Mouse (Mus musculus) adrenal gland, adult 2 months (tissue): Measurements from ENCODE around the gene Il4. TPM values are rescaled to one million over a fixed set of nuclear protein-coding genes. Genes with fewer than 3 reads are reported as not detected.

Experiments
- DNase-seq: peaks from one replicate; pipeline ENCODE4 v3.0.0; 2021
- polyA plus RNA-seq: library from polyadenylated mRNA; depleted of rRNA; stranded (reverse); fragments of >200 nt; gene quantifications from 2 replicates; pipeline ENCODE4 v1.2.3, GENCODE M21; 2012
- total RNA-seq, 2 experiments: library from RNA; stranded (reverse); gene quantifications; 2 replicates each; pipeline ENCODE4 v1.2.3; 2021

Gene Il4
- total and polyA plus RNA-seq, 3 experiments: not detected

DNA sequence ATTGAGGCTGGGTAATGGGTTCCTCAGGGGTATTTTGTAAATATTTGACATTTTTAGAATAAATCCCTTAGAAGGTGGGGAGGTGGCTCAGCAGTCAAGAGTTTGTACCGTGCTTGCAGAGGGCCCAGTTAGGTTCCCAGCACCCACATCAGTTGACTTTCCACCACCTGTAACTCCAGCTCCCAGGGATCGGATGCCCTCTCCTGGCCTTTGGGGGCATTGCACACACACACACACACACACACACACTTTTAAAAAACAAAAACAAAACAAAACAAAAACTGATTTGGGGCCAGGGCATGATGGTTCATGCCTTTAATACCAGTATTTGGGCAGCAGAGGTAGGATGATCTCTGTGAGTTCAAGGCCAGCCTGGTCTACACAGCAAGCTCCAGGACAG is 5.7 kb upstream of the Il4 start:
- no peak for DNase-seq

DNA sequence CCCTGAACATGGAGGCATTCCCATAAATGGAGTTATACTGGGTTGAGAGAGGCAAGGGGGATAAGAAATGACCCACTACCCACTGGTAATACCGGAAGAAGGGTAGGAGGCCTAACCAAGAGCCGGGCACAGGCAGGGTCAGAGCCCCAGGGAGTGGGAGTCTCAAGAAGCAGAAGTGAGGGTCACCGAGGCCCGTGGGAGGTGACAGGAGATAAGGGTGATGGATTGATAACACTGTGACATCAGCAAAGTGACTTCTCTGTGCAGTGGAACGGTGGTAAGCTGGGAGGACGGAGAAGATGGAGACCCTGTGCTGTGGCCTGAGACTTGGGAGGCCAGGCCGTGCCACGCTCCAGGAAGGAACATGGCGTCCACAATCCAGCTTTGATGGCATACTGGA is 5.1 kb upstream of the Il4 start:
- DNase-seq: no peak

DNA sequence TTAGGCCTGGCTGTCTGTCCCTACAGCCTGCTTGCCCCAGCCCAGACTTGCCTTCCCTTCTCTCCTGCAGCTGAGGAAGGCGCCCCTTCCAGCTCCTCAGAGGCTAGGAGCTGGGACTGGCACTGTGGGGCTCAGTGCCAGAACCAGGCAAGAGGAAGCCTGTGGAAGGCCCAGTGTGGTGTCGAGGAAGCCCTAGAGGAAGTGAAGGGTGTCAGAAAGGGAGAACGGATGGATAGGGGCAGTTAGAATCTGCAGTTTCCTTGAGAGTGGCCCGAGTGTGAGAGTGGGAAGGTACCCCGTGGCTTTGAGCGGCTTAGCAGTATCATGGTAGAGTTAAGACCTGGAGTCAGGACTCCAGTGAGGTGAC is 4.0 kb upstream of the Il4 start:
- no peak for DNase-seq

GRCm38 (mm10) chr11:53621582-53622439 is 3.3 kb upstream of the Il4 start:
- no peak for DNase-seq

DNA sequence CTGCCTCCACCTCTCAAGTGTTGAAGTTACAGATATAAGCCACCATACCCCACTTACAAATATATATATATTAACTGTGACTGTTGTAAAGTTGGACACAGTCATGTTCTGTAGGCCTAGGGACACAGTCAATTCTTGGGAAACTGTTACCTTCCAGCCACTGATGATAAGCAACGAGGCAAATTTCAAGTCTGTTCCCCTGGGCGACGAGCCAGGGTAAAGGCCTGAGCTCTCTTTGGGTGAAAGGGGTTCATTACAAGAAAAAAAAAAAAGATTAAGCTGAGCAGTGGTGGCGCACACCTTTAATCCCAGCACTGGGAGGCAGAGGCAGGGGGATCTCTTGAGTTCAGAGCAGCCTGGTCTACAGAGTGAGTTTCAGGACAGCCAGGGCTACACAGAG is 1.6 kb upstream of the Il4 start:
- no peak for DNase-seq

GRCm38 (mm10) chr11:53619428-53619827 is 959 bp upstream of the Il4 start:
- DNase-seq: no peak

DNA sequence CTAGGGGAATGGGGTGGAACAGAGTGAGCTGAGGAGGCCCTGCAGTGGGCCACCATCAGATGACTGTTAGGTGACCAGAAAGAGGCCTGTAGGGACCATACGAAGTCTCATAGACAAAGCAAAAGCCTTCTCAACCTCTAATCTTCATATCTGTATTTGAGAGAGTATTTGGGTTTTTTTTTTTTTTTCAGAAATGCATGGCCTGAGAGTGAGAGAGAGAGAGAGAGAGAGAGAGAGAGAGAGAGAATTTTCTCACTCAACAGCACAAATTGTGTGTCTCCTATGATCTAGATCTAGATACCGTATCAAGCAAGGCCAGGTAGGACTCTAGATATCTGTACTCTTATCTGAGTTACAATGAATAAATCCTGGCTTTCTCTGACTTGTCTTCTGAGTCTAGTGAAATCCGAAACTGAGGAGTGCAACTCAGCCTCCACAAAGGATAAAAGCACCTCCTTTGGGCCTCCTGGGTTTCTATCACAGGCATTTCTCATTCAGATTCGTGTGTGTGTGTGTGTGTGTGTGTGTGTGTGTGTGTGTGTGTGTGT is 833 bp downstream of the Il4 start:
- DNase-seq: no peak

GRCm38 (mm10) chr11:53616748-53617558 is 1.5 kb downstream of the Il4 start:
- no peak for DNase-seq

DNA sequence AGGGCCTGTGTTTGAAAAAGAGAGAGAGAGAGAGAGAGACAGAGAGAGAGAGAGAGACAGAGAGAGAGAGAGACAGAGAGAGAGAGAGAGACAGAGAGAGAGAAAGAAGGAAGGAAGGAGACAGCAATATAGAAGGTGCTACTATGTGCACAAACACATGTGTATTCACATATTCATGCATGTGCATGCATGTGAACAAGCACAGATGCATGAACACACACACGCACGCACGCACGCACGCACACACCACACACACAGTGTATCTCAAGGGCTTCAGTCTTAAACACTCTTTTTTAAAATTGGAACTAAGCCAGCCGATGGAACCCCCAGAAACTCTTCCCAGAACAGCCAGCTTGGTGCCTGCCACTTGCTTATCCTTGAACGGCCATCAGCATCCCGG is 2.9 kb downstream of the Il4 start:
- no peak for DNase-seq

DNA sequence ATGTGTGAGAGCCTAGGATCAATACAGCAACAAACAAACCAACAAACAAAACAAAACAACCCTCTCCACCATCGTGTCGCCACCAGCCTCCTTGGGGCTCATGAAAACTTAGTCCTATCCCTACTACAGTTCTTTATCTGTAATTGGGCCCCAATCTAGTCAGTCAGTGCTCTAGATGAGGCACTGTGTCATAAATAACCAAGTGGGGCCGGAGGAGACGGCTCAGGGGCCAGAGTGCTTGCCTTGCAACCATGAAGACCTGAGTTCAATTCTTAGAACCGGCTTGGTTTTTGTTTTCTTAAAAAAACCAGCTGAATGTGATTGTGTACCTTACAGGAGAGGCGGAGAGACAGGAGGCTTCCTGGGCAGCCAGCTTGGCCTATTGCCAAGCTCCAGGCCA is 3.3 kb downstream of the Il4 start:
- DNase-seq: no peak

DNA sequence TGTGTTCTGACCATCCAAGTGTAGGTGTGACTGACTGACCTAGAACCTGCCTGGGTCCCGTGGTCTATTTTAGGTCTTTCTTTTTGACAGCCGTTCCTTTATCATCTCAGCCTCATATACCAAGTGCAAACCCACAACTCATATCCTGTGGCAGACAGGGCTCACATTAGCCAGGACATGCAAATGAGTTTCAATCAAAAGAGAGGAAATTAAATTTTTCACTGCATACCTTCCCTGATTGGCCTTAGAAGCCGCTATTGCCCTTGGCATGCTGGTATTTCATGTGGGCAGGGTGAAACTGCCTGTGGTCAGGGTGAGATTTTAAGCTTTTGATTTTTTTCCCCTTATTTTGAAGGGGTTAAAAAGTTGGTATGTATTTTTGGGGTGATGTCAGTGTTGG is 8.8 kb downstream of the Il4 start:
- DNase-seq: no peak

GRCm38 (mm10) chr11:53609231-53609630 is 9.2 kb downstream of the Il4 start:
- DNase-seq: no peak

- no peak for DNase-seq
These were observed 12.9 kb downstream of the Il4 start for GRCm38 (mm10) chr11:53605609-53606008.

- no peak for DNase-seq
These were observed 13.5 kb downstream of the Il4 start for GRCm38 (mm10) chr11:53604983-53605382.

DNA sequence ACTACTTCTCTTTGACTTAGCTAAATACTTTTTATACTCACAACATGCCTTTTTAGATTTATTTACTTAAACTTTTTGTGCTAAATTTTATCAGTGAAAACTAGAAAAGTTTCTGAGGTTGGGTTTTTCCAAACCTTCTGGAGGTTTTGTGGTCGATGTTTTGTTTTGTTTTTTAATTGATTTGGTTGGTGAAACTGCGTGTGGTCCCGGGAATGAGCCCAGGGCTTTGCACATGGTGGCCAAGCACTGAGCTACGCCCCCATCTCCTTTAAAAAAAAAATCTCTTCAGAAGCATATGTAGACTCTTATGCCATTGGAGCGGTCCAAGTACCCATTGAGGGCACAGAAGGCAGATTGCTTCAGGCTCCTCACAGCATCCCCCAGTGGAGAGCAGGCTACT is 27.4 kb downstream of the Il4 start:
- DNase-seq: no peak

DNA sequence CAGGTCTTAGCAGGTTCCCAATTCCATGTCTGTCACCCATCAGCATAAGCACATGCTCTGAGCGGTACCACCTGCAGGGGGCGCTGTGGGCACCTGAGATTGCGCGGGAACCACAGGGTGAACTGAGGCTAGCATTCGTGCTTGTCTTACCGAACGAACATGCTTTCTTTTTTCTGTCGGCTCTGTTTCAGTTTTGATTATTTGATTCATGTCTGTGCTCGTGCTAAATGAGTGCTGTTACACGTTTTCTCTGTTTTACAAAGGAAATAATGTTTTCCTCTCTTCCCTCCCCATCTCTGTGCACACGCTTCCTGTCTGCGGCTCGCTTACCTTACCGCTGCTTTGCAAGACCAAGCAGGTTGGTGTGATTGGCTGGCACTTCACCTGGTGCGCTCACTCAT is 28.1 kb downstream of the Il4 start:
- DNase-seq: peak; percentile 13

- DNase-seq: no peak
These were observed 30.2 kb downstream of the Il4 start for GRCm38 (mm10) chr11:53588279-53588678.

- DNase-seq: peak; percentile 6
These were observed 33.0 kb downstream of the Il4 start for GRCm38 (mm10) chr11:53585510-53585909.

- no peak for DNase-seq
These were observed 33.6 kb downstream of the Il4 start for GRCm38 (mm10) chr11:53584849-53585248.

DNA sequence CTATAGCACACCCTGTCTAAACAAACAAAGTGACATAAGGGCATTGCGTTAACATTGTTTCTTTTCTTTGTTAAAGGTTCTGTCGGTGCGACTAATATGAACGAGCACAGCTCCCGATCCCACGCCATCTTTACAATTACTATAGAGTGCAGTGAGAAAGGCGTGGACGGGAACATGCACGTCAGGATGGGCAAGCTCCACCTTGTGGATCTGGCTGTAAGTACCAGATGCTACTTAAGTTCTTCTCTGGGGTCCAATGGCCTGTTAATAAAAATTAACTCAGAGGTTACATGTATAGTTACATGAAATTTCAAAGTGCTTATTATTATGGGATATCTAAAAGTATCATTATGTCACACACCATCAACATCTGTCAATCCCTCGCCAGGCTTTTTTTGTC is 35.3 kb downstream of the Il4 start:
- no peak for DNase-seq

DNA sequence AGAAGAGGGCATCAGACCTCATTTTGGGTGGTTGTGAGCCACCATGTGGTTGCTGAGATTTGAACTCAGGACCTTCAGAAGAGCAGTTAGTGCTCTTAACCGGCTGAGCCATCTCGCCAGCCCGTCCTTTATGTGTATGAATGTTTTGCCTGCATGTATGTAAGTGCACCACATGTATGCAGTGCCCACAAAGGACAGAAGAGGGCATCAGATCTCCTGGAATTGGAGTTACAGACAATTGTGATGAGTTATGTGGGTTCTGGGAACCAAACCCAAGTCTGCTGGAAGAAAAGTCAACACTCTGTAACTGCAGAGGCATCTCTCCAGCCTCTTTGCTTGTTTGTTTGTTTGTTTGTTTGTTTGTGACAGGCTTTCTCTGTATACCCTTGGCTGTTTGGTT is 37.9 kb downstream of the Il4 start:
- no peak for DNase-seq

DNA sequence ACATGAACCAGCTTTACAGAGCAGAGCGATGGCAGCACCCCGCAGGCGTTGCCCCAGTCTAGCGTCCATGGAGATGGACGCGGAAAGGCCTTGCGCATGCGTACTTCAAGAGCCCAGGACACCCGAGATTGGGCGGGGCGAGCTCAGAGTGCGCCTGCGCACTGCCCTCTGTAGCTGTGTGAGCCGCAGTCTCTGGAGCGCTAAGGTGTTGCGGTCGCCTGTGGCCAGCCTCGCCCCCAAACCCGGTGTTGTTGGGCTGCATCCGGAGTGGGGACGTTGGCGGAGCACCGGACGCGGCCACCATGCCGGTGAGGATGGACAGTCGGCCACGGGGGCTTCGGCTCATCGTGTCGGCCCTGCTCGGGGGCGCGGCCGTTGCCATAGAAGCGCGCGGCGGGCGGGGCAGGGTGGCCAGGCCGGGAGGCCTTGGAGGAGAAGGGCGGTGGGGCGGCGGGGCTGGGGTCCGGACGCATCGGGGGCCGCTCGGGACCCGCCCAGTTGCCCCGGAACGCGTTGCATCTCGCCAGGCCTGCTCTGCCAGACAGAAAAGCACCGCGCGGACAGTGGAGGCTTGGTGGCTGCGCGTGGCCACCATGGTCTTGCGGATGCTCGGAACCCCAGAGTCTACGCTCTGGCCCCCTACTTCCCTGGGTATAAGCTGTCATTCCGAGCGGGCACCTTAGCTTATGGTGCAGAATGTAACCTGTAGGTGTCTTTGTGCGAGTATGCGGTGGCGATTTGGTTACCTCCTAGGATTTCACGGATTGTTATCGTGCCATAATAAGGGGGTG is 51.0 kb downstream of the Il4 start, which contains the start of gene Kif3a:
Gene Kif3a, plus strand, starts transcription at position 156 of the 791 bp plus-strand sequence.
- DNase-seq: peak; percentile 97
